Mouse (Mus musculus): ENCODE measurements around the gene Gnai2. TPM values are rescaled to one million over a fixed set of nuclear protein-coding genes. Genes with fewer than 3 reads are reported as not detected.

Gnai2 gene
- polyA plus RNA-seq, 1 experiment from 2014 or later, result 423 TPM

DNA sequence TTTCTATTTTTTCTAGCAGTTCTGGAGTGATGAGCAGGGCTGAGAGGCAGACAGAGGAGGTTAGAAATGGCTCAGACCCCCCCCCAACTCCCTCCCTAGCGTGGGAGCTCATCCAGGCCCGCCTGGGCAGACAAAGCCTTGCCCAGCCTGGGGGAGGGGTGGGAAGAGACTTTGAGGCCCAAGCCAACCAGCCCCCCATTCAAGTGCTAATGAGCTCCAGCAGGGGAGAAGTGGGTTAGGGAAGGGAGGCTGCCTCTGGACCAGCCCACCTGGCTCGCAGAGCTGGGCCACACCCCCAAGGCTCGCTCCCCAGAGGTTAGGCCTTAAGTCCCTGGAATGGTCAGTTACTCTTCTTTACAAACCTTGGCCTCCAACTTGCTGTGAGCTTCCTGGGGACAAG is 4.6 kb downstream of the Gnai2 start:
- Histone ChIP-seq H3K27me3 (replicated peaks; ENCODE audit: control insufficient read depth, insufficient read depth, low read length) (no peaks in the 10 kb centered on the region), H3K4me1 (ENCODE audit: control insufficient read depth, insufficient read depth, low read length) (peaks cover 69% of the 10 kb centered on the region), H3K36me3 (ENCODE audit: control insufficient read depth, insufficient read depth, low read length) (0 out of 2 replicates have a peak, but pooled peaks cover 9% of the 10 kb centered on the region), H3K4me2 (ENCODE audit: low read length) (peak overlapping the region; percentile 48), H3K27ac (ENCODE audit: low read depth, low read length) (peak overlapping the region; percentile 96), H3K4me3 (ENCODE audit: low read depth, low read length) (0 out of 2 replicates have a peak overlapping the region, but pooled peaks have one; percentile 7), H3K9me3 (replicated peaks; ENCODE audit: control insufficient read depth, low read length) (no peaks in the 10 kb centered on the region), H3K9ac (ENCODE audit: low read length) (peak overlapping the region; percentile 69)
- ATAC-seq, result peak; percentile 36
- peak; percentile 92 for DNase-seq (ENCODE audit: low spot score)
- 0% methylated on average over 4 of the region's 4 CpGs for WGBS

DNA sequence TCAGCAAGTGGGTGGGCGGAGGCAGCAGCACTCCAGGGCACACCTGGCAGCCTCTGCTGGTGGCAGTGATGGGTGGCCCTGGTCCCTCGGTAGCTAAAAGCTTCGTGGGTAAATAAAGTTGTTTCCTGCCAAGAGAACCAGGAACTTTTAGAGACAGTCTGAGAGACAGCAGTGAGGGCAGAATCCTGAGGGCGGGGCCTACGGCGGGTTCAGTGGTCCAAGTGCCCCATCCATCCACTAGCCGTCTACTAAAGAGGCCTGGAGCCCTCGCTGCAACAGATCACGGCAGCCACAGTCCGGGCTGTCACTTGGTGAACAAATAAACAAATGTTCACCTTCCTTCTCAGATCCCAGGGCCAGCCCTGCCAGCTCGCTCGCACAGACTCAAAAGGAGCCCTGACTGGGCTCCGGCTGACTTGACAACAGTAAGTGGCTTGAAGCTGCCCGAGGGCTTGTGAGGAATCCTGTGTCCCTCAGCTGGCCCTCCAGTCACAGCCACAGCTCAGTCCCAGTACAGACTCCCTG is 5.2 kb downstream of the Gnai2 start:
- H3K4me3 ChIP-seq (ENCODE audit: low read depth, low read length), result peak overlapping the region; percentile 7; the same call in 1 of the 2 replicates
- H3K36me3 ChIP-seq (ENCODE audit: control insufficient read depth, insufficient read depth, low read length), result peaks cover 14% of the 10 kb centered on the region
- DNase-seq (ENCODE audit: low spot score) (peak; percentile 69), ATAC-seq (peak; percentile 8; the same call in 1 of the 2 replicates)
- H3K9ac ChIP-seq (ENCODE audit: low read length), result peak overlapping the region; percentile 69
- peak overlapping the region; percentile 48 for H3K4me2 ChIP-seq (ENCODE audit: low read length)
- H3K9me3 ChIP-seq (replicated peaks; ENCODE audit: control insufficient read depth, low read length), result no peaks in the 10 kb centered on the region
- H3K4me1 ChIP-seq (ENCODE audit: control insufficient read depth, insufficient read depth, low read length), result peaks cover 69% of the 10 kb centered on the region
- H3K27ac ChIP-seq (ENCODE audit: low read depth, low read length), result peak overlapping the region; percentile 96
- WGBS, result 4% methylated on average over 14 of the region's 14 CpGs
- H3K27me3 ChIP-seq (replicated peaks; ENCODE audit: control insufficient read depth, insufficient read depth, low read length), result no peaks in the 10 kb centered on the region

DNA sequence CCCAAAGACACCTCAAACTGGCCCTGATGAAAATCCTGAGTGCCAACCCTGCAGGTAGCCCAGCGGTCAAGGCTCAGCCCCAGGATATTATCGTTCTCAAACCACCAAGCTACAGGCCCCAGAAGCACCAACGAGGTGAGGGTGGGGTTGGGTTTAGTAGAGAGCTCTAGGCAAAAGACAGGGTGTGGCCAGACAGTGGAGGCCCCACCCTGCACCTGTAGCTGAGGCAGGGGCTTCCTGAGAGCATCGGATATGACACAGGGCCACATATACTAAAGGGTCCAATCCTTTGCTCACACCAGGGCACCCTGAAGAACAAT is 5.8 kb downstream of the Gnai2 start:
- H3K9me3 ChIP-seq (replicated peaks; ENCODE audit: control insufficient read depth, low read length), result no peaks in the 10 kb centered on the region
- peak overlapping the region; percentile 48 for H3K4me2 ChIP-seq (ENCODE audit: low read length)
- H3K4me3 ChIP-seq (ENCODE audit: low read depth, low read length), result no peak overlapping the region
- H3K27ac ChIP-seq (ENCODE audit: low read depth, low read length), result peak overlapping the region; percentile 96
- peaks cover 18% of the 10 kb centered on the region for H3K36me3 ChIP-seq (ENCODE audit: control insufficient read depth, insufficient read depth, low read length)
- WGBS, result 12% methylated on average over 4 of the region's 4 CpGs
- H3K27me3 ChIP-seq (replicated peaks; ENCODE audit: control insufficient read depth, insufficient read depth, low read length), result no peaks in the 10 kb centered on the region
- ATAC-seq (no peak), DNase-seq (ENCODE audit: low spot score) (no peak)
- peak overlapping the region; percentile 69 for H3K9ac ChIP-seq (ENCODE audit: low read length)
- peaks cover 69% of the 10 kb centered on the region for H3K4me1 ChIP-seq (ENCODE audit: control insufficient read depth, insufficient read depth, low read length)

DNA sequence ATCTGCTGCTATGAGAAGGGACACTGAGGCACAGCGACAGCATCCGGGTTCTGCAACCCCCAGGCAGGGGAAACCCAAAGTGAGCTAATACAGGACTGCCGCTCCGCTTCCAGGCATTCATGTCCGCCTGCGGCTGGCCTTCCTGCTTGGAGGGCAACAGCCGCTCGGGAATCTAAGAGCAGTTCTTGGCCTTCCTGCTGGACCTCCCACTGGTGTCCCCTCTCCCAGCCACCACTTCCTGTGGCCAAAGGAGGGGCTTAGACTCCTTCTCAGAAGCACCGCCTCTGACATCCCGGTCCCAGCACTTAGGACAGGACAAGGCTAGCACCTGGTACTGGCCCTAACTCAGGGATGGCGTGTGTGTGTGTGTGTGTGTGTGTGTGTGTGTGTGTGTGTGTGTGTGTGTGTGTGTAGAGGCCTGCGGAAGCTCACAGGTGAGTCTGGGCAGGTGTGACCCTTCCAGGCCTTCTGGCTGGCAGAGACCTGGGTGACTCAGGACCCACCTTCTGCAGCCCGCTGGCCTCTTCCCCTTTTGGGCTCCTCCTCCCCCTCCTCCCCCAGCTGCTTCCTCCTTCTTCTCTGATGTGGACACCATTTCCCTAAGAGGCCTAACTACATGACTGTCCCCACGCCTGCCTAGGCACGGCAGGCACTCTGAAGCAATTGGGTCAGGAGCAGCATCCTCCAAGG is 6.3 kb downstream of the Gnai2 start:
- H3K4me2 ChIP-seq (ENCODE audit: low read length), result peak overlapping the region; percentile 48
- 34% methylated on average over 13 of the region's 15 CpGs for WGBS
- no peak for ATAC-seq
- no peak for DNase-seq (ENCODE audit: low spot score)
- no peak overlapping the region for H3K4me3 ChIP-seq (ENCODE audit: low read depth, low read length)
- no peaks in the 10 kb centered on the region for H3K27me3 ChIP-seq (replicated peaks; ENCODE audit: control insufficient read depth, insufficient read depth, low read length)
- peaks cover 69% of the 10 kb centered on the region for H3K4me1 ChIP-seq (ENCODE audit: control insufficient read depth, insufficient read depth, low read length)
- H3K9ac ChIP-seq (ENCODE audit: low read length), result peak overlapping the region; percentile 69
- no peaks in the 10 kb centered on the region for H3K9me3 ChIP-seq (replicated peaks; ENCODE audit: control insufficient read depth, low read length)
- peak overlapping the region; percentile 96 for H3K27ac ChIP-seq (ENCODE audit: low read depth, low read length)
- peaks cover 23% of the 10 kb centered on the region for H3K36me3 ChIP-seq (ENCODE audit: control insufficient read depth, insufficient read depth, low read length)

DNA sequence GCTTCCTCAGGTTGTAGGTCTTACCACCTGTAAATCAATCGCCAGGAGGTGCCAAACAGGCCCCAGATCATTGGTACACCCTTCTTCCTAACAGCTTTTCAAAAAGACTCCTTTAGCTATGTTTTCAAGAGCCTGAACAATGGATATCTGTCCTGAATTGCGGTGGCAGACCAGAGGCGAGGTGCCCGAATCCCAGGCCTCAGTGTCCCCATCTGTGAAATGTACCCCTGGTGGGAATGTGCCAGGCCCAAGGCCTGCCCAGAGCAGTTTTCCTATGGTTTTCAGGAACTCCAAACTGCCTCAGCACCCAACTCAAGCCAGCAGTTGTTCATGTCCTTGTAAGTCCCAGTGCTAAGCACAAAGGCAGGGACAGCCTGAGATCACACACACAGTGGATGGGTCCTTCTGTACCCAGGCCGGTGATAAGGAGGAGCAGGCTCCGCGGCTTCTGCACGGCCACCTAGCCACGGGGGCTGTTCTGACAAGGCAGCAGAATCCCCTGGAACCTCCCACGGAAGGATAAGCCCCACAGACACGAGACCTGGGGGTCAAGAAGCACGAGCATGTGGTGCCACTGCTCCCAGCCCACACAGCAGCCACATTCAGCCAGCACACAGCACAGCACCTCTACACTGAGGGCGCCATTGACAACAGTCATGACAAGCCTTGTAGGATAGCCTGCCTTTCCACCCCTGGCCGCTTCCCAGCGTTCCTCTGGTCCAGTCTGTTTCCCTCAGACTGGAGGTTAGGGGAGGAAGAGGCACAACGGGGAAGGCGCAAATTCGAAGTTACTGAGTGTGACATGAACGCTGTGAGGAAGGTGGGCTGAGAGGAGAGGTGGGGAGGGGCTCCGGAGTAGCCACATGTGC is 7.5 kb downstream of the Gnai2 start:
- H3K27ac ChIP-seq (ENCODE audit: low read depth, low read length), result peak overlapping the region; percentile 96
- H3K9ac ChIP-seq (ENCODE audit: low read length), result peak overlapping the region; percentile 69
- peaks cover 66% of the 10 kb centered on the region for H3K4me1 ChIP-seq (ENCODE audit: control insufficient read depth, insufficient read depth, low read length)
- no peak overlapping the region; the same call in 1 of the 2 replicates for H3K4me3 ChIP-seq (ENCODE audit: low read depth, low read length)
- no peaks in the 10 kb centered on the region for H3K9me3 ChIP-seq (replicated peaks; ENCODE audit: control insufficient read depth, low read length)
- 10% methylated on average over 20 of the region's 20 CpGs for WGBS
- ATAC-seq, result no peak
- DNase-seq (ENCODE audit: low spot score), result no peak
- H3K4me2 ChIP-seq (ENCODE audit: low read length), result peak overlapping the region; percentile 48
- H3K27me3 ChIP-seq (replicated peaks; ENCODE audit: control insufficient read depth, insufficient read depth, low read length), result no peaks in the 10 kb centered on the region
- peaks cover 31% of the 10 kb centered on the region for H3K36me3 ChIP-seq (ENCODE audit: control insufficient read depth, insufficient read depth, low read length)

DNA sequence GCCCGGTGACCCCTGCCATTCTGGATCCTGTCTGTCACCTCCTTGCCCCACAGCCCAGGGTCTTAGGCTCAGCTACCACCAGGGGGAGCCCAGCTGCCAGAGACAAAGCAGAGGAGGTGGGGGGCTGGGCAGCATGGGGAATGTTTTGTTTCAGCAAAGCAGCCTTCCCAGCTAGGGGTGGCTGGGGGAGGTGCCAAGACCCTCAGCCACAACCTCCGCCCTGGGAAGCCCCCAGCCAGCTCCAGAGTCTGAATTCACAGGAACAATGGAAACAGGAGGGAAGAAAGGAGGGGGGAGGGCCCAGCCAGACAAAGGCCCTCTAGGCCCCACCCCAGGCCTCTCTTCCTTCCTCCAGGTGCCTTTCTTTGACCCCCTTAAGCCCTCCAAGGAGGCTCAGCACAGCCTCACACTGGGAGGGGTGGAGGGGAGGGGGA is 8.3 kb downstream of the Gnai2 start:
- H3K9ac ChIP-seq (ENCODE audit: low read length), result peak overlapping the region; percentile 69
- ATAC-seq (peak; percentile 58), DNase-seq (ENCODE audit: low spot score) (peak; percentile 95)
- 0 out of 2 replicates have a peak overlapping the region, but pooled peaks have one; percentile 9 for H3K4me3 ChIP-seq (ENCODE audit: low read depth, low read length)
- 2% methylated on average over 2 of the region's 2 CpGs for WGBS
- peaks cover 38% of the 10 kb centered on the region for H3K36me3 ChIP-seq (ENCODE audit: control insufficient read depth, insufficient read depth, low read length)
- no peaks in the 10 kb centered on the region for H3K9me3 ChIP-seq (replicated peaks; ENCODE audit: control insufficient read depth, low read length)
- peak overlapping the region; percentile 48 for H3K4me2 ChIP-seq (ENCODE audit: low read length)
- H3K4me1 ChIP-seq (ENCODE audit: control insufficient read depth, insufficient read depth, low read length), result peaks cover 58% of the 10 kb centered on the region
- peak overlapping the region; percentile 96 for H3K27ac ChIP-seq (ENCODE audit: low read depth, low read length)
- H3K27me3 ChIP-seq (replicated peaks; ENCODE audit: control insufficient read depth, insufficient read depth, low read length), result no peaks in the 10 kb centered on the region

DNA sequence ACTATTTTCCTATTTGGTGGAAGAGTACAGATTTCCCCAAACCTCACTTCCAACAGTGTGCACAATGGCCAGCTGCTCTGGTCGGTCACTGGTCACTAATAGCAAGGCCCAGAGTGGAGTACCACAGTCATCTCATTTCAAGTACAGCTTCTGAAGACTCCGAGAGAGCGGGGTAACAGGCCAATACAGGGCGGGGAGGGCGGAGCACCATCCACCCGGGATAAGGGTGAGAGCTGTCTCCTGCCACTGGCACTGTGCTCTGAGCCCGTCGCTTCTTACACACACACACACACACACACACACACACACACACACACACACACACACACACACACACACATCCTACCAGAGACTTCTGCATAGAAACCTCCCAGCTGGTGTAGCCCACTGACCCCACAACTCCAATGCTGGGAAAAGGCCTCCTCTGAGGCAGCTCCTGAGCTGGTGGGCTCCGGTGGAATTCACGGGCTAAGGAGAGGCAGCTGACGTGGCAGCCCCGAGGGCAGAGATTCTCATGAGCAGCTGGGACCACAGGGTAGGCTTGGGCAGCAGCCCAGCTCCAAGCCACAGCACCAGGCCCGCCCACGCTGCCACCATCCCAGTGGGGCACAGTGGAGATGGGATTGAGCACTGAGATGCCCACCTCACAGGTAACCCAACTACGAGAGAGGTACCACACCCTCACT is 8.9 kb downstream of the Gnai2 start:
- Histone ChIP-seq H3K9ac (ENCODE audit: low read length) (peak overlapping the region; percentile 54; the same call in 1 of the 2 replicates), H3K27me3 (replicated peaks; ENCODE audit: control insufficient read depth, insufficient read depth, low read length) (no peaks in the 10 kb centered on the region), H3K36me3 (ENCODE audit: control insufficient read depth, insufficient read depth, low read length) (peaks cover 38% of the 10 kb centered on the region), H3K4me1 (ENCODE audit: control insufficient read depth, insufficient read depth, low read length) (peaks cover 52% of the 10 kb centered on the region), H3K4me3 (ENCODE audit: low read depth, low read length) (0 out of 2 replicates have a peak overlapping the region, but pooled peaks have one; percentile 9), H3K27ac (ENCODE audit: low read depth, low read length) (peak overlapping the region; percentile 96), H3K4me2 (ENCODE audit: low read length) (peak overlapping the region; percentile 48), H3K9me3 (replicated peaks; ENCODE audit: control insufficient read depth, low read length) (no peaks in the 10 kb centered on the region)
- 24% methylated on average over 15 of the region's 15 CpGs for WGBS
- peak; percentile 77 for DNase-seq (ENCODE audit: low spot score)
- ATAC-seq, result peak; percentile 60

DNA sequence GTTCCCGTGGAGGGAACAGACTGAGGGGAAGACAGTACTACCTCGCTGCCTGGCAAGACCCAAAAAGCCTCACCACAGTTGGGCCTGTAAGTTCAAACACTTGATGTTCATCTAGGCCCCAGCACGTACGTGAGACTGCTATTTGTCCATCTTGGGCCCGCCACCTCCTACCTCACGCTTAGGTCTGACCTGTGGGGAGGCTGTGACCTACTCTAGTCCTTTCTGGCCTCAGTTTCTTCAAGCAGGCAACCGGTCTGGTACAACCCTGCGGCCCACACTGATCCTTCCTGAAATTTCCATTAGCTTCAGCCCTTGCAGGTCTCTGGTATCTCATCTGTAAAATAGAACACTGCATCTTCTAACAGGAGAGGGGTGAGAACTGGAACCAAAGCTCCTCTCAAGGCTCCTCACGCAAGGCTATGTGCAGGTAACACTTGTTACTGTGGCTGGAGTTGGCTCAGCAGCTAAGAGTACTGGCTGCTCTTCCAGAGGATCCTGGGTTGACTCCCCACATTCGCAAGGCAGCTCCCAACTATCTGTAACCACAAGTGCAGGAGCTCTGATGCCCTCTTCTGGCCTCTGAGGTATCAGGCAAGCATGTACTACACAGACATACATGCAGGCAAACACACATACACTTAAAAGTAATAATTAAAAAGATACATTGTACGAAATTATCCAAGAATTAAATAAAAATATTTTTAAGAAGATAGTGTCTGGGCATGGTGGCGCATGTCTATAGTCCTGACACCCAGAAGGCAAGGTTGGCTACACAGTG is 9.6 kb downstream of the Gnai2 start:
- H3K9ac ChIP-seq (ENCODE audit: low read length), result peak overlapping the region; percentile 13; the same call in 1 of the 2 replicates
- H3K9me3 ChIP-seq (replicated peaks; ENCODE audit: control insufficient read depth, low read length), result no peaks in the 10 kb centered on the region
- H3K27ac ChIP-seq (ENCODE audit: low read depth, low read length), result peak overlapping the region; percentile 96; the same call in 1 of the 2 replicates
- ATAC-seq (no peak), DNase-seq (ENCODE audit: low spot score) (no peak)
- peaks cover 39% of the 10 kb centered on the region for H3K36me3 ChIP-seq (ENCODE audit: control insufficient read depth, insufficient read depth, low read length)
- peaks cover 45% of the 10 kb centered on the region for H3K4me1 ChIP-seq (ENCODE audit: control insufficient read depth, insufficient read depth, low read length)
- H3K4me2 ChIP-seq (ENCODE audit: low read length), result no peak overlapping the region
- 88% methylated on average over 12 of the region's 12 CpGs for WGBS
- H3K4me3 ChIP-seq (ENCODE audit: low read depth, low read length), result no peak overlapping the region
- no peaks in the 10 kb centered on the region for H3K27me3 ChIP-seq (replicated peaks; ENCODE audit: control insufficient read depth, insufficient read depth, low read length)
